Mouse (Mus musculus) CH12.LX (cell line): ENCODE measurements at regions not wholly inside any gene's neighbourhood (a gene's known extent, or its start where the extent isn't known, plus 50 kb on each side); places are given as distances from the start of the nearest gene placed in this dataset.

Experiments used
- DNase-seq: peaks from one replicate; pipeline ENCODE4 v3.0.0-alpha.2; 2013; ENCODE audit errors: extremely low read depth
- H3K27ac ChIP-seq: 2 replicates; pipeline ENCODE4 v1.5.1; 2012; ENCODE audit warnings: low read depth, mild to moderate bottlenecking, control low read depth, moderate library complexity; ENCODE audit not compliant: insufficient read depth
- H3K27me3 ChIP-seq: replicated peaks from 2 replicates; pipeline ENCODE3; 2012; ENCODE audit warnings: inconsistent platforms
- H3K36me3 ChIP-seq, 2 experiments: replicated peaks in 1 of 2; 2 replicates each; pipeline versions ENCODE3 to v1.6.1; 2012; ENCODE audit warnings: inconsistent platforms in 1 of 2, low read length in 1 of 2, mild to moderate bottlenecking in 1 of 2, mixed read lengths in 1 of 2, moderate library complexity in 1 of 2; ENCODE audit not compliant: control insufficient read depth in 1 of 2, insufficient read depth in 1 of 2
- H3K4me1 ChIP-seq, 2 experiments: 2 replicates each; pipeline ENCODE4 v1.6.1; 2012; ENCODE audit warnings: inconsistent platforms in 1 of 2, moderate library complexity in 1 of 2; ENCODE audit not compliant: insufficient read depth in 2 of 2, control insufficient read depth in 1 of 2
- H3K4me2 ChIP-seq: 2 replicates; pipeline ENCODE4 v1.6.1; 2012; ENCODE audit warnings: low read depth, mild to moderate bottlenecking, control low read depth; ENCODE audit not compliant: poor library complexity, insufficient read depth, severe bottlenecking
- H3K4me3 ChIP-seq, 3 experiments: fragments of 150-350 bp in 1 of 3; sonication (generic) in 1 of 3; replicated peaks in 1 of 3; 2 replicates each; pipeline versions ENCODE3 to v1.5.1; 2011 to 2012; ENCODE audit warnings: low read depth in 2 of 3, low read length in 2 of 3, mild to moderate bottlenecking in 2 of 3, moderate library complexity in 2 of 3, control low read depth in 1 of 3, improper control_type of control experiment in 1 of 3, inconsistent platforms in 1 of 3, mixed read lengths in 1 of 3; ENCODE audit not compliant: poor library complexity in 1 of 3
- H3K79me2 ChIP-seq: replicated peaks from 2 replicates; pipeline ENCODE4 v1.6.1; 2012; ENCODE audit warnings: mild to moderate bottlenecking, moderate library complexity; ENCODE audit not compliant: control insufficient read depth, poor library complexity, insufficient read depth, severe bottlenecking; ENCODE audit errors: extremely low read depth
- H3K9ac ChIP-seq: 2 replicates; pipeline ENCODE4 v1.6.1; 2012; ENCODE audit warnings: low read depth, mild to moderate bottlenecking, control low read depth, moderate library complexity; ENCODE audit not compliant: insufficient read depth
- H3K9me3 ChIP-seq: replicated peaks from 2 replicates; pipeline ENCODE3; 2012; ENCODE audit warnings: low read length, inconsistent platforms, mixed read lengths
- BHLHE40 ChIP-seq: IDR thresholded peaks from 2 replicates; pipeline ENCODE4 v1.6.1; 2011; ENCODE audit warnings: mild to moderate bottlenecking, low read depth, low read length, improper control_type of control experiment
- ELF1 ChIP-seq: IDR thresholded peaks from 2 replicates; pipeline ENCODE4 v1.6.1; 2014; ENCODE audit warnings: low read depth, mild to moderate bottlenecking, inconsistent platforms, low read length, improper control_type of control experiment
- ETS1 ChIP-seq: conservative IDR thresholded peaks from 2 replicates; pipeline ENCODE4 v1.6.1; 2012; ENCODE audit warnings: low read depth, mild to moderate bottlenecking, inconsistent platforms, low read length, improper control_type of control experiment, moderate library complexity
- IRF4 ChIP-seq: IDR thresholded peaks from 2 replicates; pipeline ENCODE4 v1.6.1; 2014; ENCODE audit warnings: low read depth, mild to moderate bottlenecking, inconsistent platforms, low read length, improper control_type of control experiment
- JUND ChIP-seq: conservative IDR thresholded peaks from 2 replicates; pipeline ENCODE4 v1.6.1; 2011; ENCODE audit warnings: low read depth, low read length, improper control_type of control experiment
- MAFK ChIP-seq: IDR thresholded peaks from 2 replicates; pipeline ENCODE4 v1.6.1; 2011; ENCODE audit warnings: low read length, improper control_type of control experiment; ENCODE audit not compliant: insufficient replicate concordance
- MEF2A ChIP-seq: IDR thresholded peaks from 2 replicates; pipeline ENCODE4 v1.6.1; 2014; ENCODE audit warnings: low read depth, mild to moderate bottlenecking, inconsistent platforms, low read length, improper control_type of control experiment, borderline replicate concordance
- MXI1 ChIP-seq: IDR thresholded peaks from 2 replicates; pipeline ENCODE4 v1.6.1; 2011; ENCODE audit warnings: mild to moderate bottlenecking, low read depth, low read length, improper control_type of control experiment
- NELFE ChIP-seq: IDR thresholded peaks from 2 replicates; pipeline ENCODE4 v1.6.1; 2011; ENCODE audit warnings: low read depth, low read length, improper control_type of control experiment
- POLR2AphosphoS2 ChIP-seq: IDR thresholded peaks from 2 replicates; pipeline ENCODE4 v1.6.1; 2011; ENCODE audit warnings: low read depth, low read length, improper control_type of control experiment
- RAD21 ChIP-seq: IDR thresholded peaks from 2 replicates; pipeline ENCODE4 v1.6.1; 2011; ENCODE audit warnings: low read depth, mild to moderate bottlenecking, low read length, improper control_type of control experiment, moderate library complexity
- SIN3A ChIP-seq: IDR thresholded peaks from 2 replicates; pipeline ENCODE4 v1.6.1; 2012; ENCODE audit warnings: low read length, improper control_type of control experiment, inconsistent platforms
- TCF12 ChIP-seq: IDR thresholded peaks from 2 replicates; pipeline ENCODE4 v1.6.1; 2014; ENCODE audit warnings: low read depth, mild to moderate bottlenecking, inconsistent platforms, low read length, improper control_type of control experiment
- USF2 ChIP-seq: conservative IDR thresholded peaks from 2 replicates; pipeline ENCODE4 v1.6.1; 2011; ENCODE audit warnings: low read depth, low read length, improper control_type of control experiment
- ZKSCAN1 ChIP-seq: IDR thresholded peaks from 2 replicates; pipeline ENCODE4 v1.6.1; 2012; ENCODE audit warnings: low read depth, inconsistent platforms, low read length, improper control_type of control experiment, borderline replicate concordance
- dilution Hi-C: fragments of 300-500 bp; cut with MboI; formaldehyde crosslinking; loops from 2 replicates; pipeline ENCODE4 v1.14.3; 2020; ENCODE audit warnings: low sequenced_read_pairs; ENCODE audit not compliant: extremely low pct_unique_long_range_greater_than_20kb, extremely low pct_ligation_motif_present
- in situ Hi-C: fragments of 300-500 bp; cut with MboI; formaldehyde crosslinking; loops from 3 replicates; pipeline ENCODE4 v1.14.3; 2019; ENCODE audit warnings: low sequenced_read_pairs, low pct_ligation_motif_present, low pct_unique_long_range_greater_than_20kb, mixed read lengths

- no peak for DNase-seq
- TF ChIP-seq MXI1 = no peak
- peaks cover 11% of the 10 kb centered on the region for H3K9me3 ChIP-seq
- dilution Hi-C loops = no loop called here
- H3K9ac ChIP-seq = no peak overlapping the region
- no peaks in the 10 kb centered on the region for H3K4me1 ChIP-seq
- no peaks in the 10 kb centered on the region for H3K79me2 ChIP-seq
- H3K27me3 ChIP-seq = no peaks in the 10 kb centered on the region
- in situ Hi-C loops = no loop called here
- H3K27ac ChIP-seq = no peak overlapping the region
- H3K36me3 ChIP-seq = no peaks in the 10 kb centered on the region
- H3K4me3 ChIP-seq = no peak overlapping the region
- no peak overlapping the region for H3K4me2 ChIP-seq
These were observed 1108.4 kb upstream of the Map3k7 start for GRCm38 (mm10) chr4:30855361-30856056.

GRCm38 (mm10) chr4:30904966-30905365 is 1058.9 kb upstream of the Map3k7 start:
- H3K36me3 ChIP-seq = no peaks in the 10 kb centered on the region
- TF ChIP-seq NELFE (no peak), SIN3A (no peak), JUND (no peak), TCF12 (no peak), IRF4 (no peak), MXI1 (no peak), MAFK (no peak), RAD21 (no peak), POLR2AphosphoS2 (no peak), BHLHE40 (no peak)
- in situ Hi-C loops = no loop called here
- peaks cover 14% of the 10 kb centered on the region for H3K9me3 ChIP-seq
- no peaks in the 10 kb centered on the region for H3K79me2 ChIP-seq
- dilution Hi-C loops = no loop called here
- no peak overlapping the region for H3K4me3 ChIP-seq
- no peak overlapping the region for H3K27ac ChIP-seq
- H3K9ac ChIP-seq = no peak overlapping the region
- H3K4me1 ChIP-seq = no peaks in the 10 kb centered on the region
- DNase-seq = no peak
- no peaks in the 10 kb centered on the region for H3K27me3 ChIP-seq
- no peak overlapping the region for H3K4me2 ChIP-seq

GRCm38 (mm10) chr4:30922944-30923343 is 1041.0 kb upstream of the Map3k7 start:
- H3K36me3 ChIP-seq = no peaks in the 10 kb centered on the region
- in situ Hi-C loops (no loop called here), dilution Hi-C loops (no loop called here)
- no peak for DNase-seq
- H3K27me3 ChIP-seq = no peaks in the 10 kb centered on the region
- H3K79me2 ChIP-seq = no peaks in the 10 kb centered on the region
- no peaks in the 10 kb centered on the region for H3K4me1 ChIP-seq
- H3K9me3 ChIP-seq = peaks cover 15% of the 10 kb centered on the region
- H3K9ac ChIP-seq = no peak overlapping the region
- H3K4me2 ChIP-seq = no peak overlapping the region
- H3K27ac ChIP-seq = no peak overlapping the region
- H3K4me3 ChIP-seq = no peak overlapping the region
- TF ChIP-seq ELF1 (no peak), POLR2AphosphoS2 (no peak), RAD21 (no peak), ZKSCAN1 (no peak), ETS1 (no peak), MEF2A (no peak), USF2 (no peak), MXI1 (no peak)
